Mouse (Mus musculus) spleen, adult 18-20 months (tissue): ENCODE measurements around the gene Frem1.
A peak's percentile ranks its signal among the peaks of the same experiment; 100 is the strongest.

Source experiments
- DNase-seq, 2 experiments: peaks; one replicate each; pipeline ENCODE4 v3.0.0; 2022; ENCODE audit warnings: mixed read lengths in 2 of 2

The Frem1 gene

DNA sequence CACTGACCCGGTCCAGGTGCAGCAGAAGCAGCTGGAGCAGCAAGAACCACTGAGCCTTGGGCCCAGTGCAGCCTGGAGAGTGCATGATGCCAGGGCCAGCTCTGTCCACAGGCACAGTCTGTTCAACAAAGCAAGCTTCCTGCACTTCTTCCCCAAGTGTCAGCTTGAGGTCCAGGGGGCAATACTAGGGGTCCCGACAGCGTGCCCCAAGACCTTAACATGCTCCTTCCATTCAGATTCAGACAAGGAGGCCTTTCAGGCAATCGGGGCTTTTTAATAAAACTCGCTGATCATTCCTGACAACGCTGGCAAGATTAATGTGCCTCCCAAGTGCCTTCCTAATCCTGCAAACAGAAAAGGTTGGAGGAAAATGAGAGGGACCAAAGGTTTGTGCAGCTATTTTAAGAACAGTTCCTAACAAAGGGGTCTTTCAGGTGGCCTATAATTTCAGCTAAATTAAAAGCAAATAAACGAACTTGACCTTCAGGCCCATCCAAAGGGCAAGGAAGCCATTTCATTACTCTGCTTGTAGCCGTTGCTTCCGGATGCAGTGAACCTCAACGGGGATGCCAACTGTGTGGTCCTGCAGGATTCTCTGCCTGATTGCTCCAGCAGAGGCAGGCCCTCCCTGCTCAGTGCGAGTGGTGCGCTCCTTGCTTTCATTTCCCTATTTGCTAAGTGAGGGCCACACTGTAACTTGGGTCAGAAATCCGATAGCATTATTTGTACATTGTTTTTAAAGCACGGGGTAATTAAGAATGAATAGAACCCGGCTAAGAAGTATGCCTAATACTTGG is 31.2 kb downstream of the Frem1 start:
- DNase-seq = no peak

DNA sequence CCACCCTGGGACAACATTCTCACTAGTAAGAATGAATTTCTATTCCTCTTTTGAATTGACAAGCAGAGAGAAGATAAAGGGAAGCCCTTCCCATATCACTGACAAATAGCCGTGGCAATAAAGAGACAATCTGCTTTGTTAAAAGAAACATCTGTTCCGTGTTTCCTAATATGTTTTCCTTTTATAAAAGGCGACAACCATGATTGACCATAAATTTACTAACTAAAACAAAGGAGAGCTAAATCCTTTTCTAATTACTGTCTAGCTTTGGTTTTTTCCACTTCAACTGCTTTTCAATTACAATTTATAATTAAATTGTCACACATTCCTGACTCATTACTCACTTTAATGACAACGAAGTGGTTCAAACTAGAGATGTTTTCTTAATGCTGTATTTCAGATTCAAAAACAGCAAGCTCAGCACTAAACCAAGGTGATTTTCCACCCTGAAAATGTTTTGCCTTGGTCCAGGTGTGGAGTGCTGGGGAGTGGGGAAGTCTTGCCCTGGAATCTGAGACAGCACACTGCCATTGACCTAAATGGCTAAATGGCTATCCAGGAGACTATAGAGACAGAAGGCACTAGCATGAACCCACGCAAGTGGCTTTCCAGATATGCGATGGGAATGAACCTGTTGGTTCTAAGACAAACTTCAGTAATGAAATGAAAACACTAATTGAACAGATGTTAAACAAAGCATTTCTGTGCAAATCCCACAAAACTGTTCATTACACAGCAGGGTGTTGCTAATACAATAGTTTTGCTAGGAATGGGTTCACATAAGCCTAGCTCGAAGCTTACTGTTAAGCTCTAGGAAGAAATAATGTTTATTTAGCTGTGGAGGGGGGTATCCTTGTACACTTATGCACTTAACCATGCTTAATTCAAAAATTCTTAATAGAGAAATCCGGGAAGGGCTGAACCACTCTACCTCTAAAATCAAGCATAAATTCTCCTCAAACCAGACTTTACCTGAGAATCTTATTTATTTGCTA is 33.7 kb downstream of the Frem1 start:
- DNase-seq = no peak

DNA sequence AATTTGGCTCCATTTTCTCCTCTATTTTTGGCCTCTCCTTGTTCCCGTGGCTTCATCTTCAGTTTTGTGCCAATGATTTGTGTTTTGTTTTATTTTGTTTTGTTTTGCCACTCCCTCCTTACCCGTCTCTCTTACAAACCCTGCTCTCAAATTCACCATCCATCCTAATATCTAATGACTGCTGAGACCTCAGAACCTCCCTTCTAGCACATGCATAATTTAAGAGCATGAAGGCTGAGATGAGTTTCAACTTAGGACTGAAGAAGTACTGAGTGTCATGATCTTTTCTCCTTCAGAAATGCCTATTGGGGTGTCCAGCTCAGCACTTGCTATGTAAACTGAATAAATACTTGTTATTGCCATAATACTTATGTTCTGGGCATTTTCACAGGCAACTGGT is 37.6 kb downstream of the Frem1 start:
- no peak for DNase-seq

DNA sequence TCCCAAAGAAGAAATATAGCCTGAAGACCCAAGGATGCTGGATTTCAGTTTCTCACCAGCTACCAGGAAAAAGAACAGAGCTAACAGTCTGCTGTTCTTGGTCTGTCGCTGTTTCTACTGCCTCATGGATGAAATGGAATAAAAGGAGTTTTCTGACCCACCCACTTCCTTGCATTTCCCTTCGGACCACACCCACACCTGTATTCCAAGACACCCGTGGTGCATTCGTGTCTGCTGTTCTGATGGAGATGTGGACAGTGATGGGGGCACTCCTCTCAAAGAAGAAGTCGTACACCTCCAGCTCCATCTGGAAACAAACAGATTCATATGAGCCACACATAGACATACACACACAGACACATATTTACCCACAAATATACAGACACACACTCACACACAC is 48.1 kb downstream of the Frem1 start:
- no peak for DNase-seq

DNA sequence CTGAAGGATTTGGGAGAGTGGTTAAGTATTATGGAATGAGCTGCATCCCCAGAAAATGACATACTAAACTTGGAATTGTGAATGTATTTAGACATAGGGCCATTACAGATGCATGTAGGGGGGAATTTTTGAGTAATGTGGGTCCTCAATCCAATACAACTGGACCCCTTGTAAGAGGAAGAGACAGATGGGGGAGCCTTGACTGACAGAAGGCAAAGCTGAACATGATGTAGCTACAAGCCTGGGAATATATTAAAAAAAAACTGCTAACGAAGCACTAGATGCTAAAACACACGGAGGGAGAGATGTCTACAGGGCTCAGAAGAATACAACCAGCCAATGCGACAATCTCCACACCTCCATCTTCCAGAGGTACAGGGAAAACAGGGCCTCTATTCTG is 60.1 kb downstream of the Frem1 start:
- no peak for DNase-seq

DNA sequence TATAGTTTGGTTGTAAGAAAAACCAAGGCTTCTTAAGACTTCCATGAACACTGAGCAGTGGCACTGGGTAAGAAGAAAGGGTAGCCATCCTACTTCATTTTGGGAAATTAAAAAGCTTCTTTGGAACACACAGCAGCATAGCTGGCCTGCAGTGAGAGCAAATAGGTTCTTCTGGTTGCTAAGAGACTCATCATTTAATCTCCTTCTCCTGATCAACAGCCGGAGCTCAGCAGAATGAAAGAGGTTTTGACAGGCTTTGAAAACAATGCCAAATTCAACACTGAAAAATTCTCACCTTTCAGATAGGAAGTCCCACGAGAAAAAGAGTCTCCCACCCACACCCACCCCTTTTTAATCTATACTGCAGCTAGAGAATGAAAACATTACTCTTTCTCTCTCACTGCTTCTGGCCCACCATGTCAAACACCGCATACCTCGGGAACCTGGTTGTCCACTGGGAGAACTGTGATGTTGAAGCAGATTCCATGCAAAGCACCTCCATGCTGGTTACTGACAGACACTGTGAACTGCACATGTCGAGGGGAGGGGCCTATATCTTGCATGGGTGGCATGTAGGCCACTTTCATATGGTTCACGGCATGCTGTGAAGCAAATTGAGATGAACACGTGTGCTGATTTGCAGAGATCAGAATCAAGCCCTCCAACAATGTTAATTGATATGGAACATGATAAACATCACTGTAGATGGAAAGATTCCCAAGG is 61.0 kb downstream of the Frem1 start:
- DNase-seq = no peak

DNA sequence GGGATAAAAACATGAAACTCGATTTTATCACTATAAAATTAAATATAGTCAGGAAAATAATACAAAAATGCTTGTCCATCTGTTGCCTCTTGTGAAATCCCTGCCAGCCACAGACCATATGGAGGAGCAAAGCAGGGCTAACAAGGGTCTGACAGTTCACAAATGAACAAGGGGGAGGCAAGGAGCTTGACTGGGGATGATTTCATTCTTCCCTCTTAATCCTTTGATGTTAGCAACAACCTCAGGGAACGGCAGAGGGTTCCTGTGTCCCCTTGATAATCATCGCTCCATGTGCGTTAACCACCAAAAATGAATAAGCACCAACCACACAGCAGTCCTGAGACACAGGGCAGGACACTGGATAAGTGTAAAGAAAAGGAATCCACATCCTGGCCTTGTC is 79.8 kb downstream of the Frem1 start:
- DNase-seq = no peak

DNA sequence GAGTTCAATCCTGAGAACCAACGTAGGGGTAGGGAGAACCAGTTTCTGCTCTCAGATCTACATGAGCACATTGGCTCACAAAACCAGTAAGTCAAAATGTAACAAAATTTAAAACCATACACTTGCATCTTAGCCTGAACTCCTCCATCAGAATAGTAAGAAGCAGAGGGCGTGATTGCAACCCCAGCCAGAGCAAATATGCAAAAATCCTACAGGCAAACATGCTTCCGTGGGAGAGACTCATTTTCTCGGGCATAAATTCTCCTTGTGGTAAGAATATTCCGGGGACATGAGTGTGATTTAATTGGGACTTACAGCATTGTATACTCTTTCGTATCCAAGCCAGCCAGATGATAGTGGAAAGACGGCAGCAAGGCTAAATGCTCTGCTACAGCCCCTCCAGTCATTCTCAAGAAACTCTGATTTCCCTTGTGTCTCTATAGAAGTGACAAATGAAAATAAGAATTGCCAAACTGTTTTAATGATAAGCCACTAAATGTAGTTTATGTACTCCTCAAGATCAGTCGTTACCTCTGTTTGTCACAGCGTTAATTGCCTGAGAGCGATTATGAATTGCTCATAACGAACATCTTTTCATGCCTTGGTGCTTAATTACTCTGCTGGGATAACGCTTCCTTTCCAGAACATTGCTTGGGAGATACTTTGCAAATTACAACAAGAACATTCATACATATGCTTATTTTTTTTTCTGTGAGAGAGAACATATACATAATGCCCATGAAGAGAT is 81.1 kb downstream of the Frem1 start:
- DNase-seq = no peak

DNA sequence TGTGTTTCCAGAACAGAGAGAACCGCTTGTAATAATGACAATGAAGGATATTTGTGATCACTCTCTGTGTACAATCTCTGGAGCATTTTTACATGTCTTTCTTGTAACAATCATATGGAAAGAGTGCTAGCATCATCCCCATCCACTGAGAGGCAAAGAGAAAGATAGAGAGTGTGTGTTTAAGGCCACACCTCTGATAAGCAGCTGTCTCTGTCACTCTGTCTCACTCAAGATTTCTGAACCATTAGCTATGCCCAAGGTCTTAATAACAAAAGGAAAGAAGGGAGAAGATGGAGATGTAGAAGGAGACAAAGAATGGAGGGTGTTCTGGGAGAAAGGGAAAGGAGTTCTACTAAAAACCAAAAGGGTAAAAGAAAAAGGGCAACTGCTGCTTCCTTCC is 91.1 kb downstream of the Frem1 start:
- no peak for DNase-seq

DNA sequence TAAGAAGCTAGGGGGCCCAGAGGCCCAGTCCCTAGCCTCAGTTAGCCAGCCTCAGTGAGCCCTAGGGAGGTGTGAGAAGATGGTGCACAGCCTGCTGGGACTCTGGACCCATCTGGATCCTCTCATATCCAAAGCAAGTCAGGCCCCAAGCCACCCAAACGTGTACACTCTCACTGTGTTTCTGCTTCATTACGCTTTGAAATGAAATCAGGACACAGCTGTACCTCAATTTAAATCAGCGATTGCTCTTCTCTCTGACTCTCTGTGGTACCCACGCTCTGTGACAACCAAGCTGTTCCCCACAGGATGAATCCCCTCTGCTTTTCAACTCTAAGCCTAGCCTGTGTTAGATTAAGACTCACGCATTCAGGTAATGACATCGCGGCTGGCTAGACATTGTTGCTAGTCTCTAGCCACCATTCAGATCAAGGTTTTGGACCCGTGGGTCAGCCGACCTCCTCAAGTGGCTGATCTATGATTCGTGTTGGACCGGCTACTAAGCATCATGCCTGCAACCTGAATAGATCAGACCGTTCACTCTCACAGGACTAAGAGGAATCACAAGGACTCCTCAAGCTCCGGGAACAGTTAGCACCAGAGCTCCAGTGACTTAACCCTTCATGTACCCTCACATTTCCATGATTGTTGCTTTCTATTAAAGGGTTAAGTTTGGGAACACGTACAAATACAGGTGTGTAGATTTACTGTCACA is 94.2 kb downstream of the Frem1 start:
- no peak for DNase-seq

DNA sequence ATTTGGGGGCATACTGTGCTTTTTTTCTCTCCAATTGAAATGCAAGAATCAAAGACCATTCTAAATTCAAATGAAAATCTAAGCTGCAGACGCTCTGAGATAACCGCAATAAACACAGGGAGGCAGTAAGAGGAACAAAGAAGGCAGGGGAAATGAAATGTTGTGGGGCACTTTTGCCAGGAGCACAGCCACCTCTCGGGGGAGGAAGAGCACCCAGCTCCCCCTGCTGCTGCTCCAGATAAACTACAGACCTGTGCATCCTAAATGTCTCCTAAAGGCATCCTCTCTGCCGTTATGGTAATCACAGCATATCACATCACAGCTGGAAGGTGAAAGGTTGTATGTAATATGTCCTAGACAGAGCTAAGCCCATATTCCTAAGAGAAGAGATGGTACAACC is 98.1 kb downstream of the Frem1 start:
- no peak for DNase-seq

DNA sequence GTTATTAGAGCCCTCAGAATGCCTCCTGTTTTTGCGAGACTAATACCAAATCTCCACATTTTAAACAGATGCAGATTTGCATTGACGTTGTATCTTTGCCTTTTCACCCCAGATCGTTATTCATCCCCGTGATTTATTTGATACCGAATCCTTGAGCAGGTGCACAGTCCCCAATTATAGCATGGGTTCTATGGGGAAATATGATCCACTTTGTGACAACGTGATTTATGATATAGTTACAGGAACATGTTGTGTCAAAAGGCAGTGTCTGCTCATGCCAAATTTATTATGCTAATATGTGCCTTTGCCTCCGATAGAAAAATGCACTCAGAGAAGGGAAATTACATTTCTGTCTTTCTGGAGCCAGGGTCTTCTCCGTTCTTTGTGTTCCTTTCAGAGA is 102.6 kb downstream of the Frem1 start:
- DNase-seq = no peak

DNA sequence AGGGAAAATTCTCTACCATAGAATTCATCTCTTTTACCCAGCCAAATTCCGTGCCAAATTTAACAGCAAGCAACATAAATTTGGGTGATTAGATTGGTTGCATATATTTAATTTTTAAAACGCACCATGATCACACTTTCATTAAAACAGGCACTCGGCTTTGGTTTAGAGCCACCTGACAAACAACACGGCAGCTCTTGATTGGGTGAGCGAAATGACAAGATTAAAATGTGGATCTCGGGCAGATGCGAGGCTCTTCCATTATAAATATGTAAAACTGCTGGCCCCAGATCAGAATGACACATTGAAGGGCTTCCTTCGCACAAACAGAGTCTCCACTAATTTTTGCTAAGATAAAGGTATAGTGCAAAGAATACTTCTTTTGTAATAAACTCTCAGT is 105.4 kb downstream of the Frem1 start:
- no peak for DNase-seq

DNA sequence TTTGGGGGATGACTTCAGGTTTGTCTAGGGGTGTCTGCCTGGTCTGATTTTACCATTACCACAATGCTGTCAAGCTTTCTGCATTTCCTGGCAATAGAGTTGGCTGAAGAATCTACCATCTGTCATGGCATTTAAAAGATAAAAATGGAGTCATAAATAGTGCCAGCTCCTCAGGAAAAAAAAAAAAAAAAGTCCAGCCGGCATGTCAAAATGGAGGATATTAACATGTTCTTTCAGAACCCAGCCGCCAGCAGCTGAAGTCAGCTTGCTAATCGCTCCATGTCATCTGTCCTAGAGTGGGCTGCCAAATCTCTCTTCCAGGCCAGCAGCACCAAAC is 105.9 kb downstream of the Frem1 start:
- DNase-seq = no peak

DNA sequence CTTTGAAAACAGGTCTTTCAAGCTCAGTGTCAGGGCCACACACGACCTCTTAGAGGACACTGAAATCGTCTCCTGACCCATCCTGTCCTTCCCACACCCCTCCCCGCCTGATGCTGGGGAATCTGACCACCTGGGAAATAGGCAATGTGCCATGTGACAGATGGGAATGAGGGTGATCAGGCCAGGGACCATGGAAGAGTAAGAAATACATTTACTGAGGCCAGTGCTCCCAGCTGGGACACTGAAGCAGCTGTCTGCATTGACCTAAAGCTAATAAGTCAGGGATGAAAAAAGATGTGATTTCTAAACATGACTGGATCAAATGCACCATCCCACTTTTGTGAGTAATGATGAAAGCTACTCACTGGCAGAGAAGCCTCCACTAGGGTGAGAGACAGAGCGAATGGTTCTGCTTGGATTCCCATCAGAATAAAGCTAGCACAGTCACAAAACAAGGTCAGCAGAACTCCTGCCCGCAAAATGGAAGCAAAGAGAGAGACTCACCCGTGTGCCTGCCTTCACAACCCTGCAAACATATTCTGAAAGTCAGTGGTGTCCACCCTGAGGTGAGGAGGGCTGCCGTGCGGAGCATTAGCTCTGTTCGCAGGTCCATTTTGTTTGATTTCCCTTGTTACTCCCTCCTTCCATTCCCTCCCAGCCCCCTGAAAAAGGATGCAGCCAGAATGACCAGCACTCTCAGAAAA is 106.4 kb downstream of the Frem1 start:
- no peak for DNase-seq

DNA sequence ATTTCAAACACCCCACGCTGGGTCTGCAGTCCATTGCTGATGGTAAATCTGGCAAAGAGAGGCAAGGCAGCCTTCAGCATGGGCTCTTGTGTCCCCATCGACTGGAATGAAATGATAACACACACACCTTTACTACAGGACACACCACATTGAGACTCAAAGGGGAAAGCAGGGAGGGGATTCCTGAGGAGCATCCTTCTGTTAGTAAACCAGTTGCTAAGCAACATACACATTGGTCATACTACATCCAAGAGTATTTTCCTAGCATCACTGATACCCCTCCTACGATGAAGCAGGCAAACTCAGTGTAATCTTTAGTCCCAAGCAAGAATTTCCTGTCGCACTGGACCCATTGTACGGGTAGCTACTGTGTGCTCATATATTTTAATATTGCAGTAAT is 111.5 kb downstream of the Frem1 start:
- no peak for DNase-seq

DNA sequence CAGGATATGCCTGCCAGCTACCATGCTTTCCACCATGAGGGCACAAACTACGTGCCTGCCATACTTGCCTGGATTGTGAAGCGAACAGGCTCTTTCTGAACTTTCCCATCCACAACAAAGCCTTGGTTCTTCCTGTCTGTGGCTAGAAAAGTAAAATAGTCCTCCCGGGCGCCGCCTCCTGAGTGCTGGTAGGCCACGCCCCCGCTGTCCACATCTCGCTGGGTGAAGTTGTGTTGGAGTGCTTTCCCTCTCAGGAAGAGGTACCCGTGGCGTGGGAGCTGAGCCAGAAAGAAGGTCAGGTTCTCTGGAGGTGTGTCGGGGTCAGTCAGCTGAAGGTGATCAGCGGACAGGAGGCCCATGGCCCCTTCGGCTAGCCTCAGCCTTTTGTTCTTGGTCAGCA is 111.9 kb downstream of the Frem1 start:
- no peak for DNase-seq

DNA sequence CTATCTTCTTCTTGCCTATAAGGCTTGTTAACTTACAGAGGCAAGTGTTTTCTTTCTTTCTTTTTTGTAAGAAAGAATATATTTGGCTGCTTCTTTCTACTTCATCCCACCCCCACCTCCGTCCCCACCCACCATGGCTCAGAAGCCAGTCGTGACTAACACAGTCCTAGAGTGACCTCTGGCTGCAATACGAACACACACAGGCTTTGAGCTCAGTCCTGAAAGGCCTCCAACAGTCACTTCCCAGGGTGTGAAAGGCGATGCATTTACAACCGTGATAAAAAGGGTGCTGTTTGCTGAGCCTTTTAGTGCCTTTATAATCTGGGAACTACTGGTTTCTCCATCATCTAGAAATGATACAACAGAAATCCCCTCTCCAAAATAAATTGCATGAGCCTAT is 117.8 kb downstream of the Frem1 start:
- no peak for DNase-seq

DNA sequence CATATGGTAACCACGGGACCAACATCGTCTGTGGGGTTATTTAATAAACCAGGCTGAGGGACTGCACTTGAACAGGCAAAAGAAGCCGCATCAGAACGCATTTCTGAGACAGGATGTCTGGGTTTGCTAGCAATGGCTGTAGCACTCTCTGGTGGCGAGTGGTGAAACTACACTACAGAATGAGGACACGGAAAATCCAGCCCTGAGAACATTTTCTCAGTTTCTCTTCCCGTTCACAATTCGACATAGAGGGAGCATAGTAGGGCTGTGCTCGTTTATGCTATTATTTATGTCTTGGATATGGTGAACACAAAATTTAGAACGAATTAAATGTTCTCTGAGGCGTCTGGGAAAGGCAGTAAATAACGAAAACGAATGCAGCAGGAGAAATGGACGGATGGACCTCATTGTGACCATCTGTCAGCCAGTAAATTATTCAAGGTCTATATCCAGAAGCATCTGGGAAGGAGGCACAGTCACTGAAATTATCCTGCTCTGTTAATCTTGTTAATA is 118.4 kb downstream of the Frem1 start:
- peak in 1 of 2 experiments; percentile 33 for DNase-seq

DNA sequence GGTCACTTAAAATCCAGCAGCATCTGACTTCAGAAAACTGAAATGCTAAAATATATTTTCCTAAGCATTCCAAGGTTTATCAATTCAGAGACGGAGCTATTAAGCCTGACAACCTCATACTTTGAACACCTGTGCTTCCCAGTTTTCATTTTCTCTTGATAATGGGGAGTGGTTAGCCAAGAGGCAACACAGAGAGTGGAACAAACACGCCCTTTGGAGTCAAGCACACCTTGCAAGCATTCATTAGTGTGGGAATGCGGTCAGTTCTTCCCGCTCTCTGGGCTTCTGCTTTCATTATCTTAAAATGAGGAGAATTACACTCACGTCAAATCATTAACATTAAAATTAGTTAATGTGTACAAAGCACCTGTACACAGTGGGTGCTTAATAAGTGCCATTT is 122.1 kb downstream of the Frem1 start:
- no peak for DNase-seq

DNA sequence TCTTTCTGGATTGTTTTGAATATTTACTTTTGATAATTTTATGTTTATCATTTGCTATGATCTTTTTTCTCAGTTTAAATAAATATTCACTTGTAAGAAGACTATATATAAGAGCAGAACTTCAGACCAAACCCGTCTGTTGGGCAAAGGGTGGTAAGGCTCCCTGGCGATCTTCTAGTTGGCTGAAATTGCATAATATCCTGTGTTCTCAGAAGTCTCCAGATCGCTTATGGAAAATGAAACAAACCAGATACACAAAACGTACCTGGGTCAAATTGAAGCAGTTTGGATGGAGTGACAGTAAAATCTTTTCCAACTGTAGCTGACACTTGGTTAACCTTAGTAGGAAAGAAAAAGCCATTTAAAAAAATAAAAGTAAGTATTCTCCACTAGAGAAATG is 130.2 kb downstream of the Frem1 start:
- DNase-seq = no peak
